Mouse (Mus musculus) cerebellum, adult 2 months (tissue): Measurements from ENCODE around the gene Cdc42ep1.

Experiments used
- CTCF ChIP-seq: fragments of 200-500 bp; IDR thresholded peaks from 2 replicates; pipeline ENCODE4 v1.5.1; 2011; ENCODE audit warnings: low read depth, mild to moderate bottlenecking, control low read depth, low read length, moderate library complexity, borderline replicate concordance; ENCODE audit not compliant: insufficient read depth
- POLR2A ChIP-seq: fragments of 200-500 bp; IDR thresholded peaks from 2 replicates; pipeline ENCODE4 v1.6.1; 2011; ENCODE audit warnings: low read length, control low read depth, borderline replicate concordance; ENCODE audit not compliant: insufficient read depth

- no peak for TF ChIP-seq POLR2A
- no peak for TF ChIP-seq CTCF
Measured at GRCm38 (mm10) chr15:78841161-78841790, 1.1 kb upstream of the Cdc42ep1 start.
